Mouse (Mus musculus): ENCODE measurements at regions not wholly inside any gene's neighbourhood (a gene's known extent, or its start where the extent isn't known, plus 50 kb on each side); places are given as distances from the start of the nearest gene placed in this dataset.

DNA sequence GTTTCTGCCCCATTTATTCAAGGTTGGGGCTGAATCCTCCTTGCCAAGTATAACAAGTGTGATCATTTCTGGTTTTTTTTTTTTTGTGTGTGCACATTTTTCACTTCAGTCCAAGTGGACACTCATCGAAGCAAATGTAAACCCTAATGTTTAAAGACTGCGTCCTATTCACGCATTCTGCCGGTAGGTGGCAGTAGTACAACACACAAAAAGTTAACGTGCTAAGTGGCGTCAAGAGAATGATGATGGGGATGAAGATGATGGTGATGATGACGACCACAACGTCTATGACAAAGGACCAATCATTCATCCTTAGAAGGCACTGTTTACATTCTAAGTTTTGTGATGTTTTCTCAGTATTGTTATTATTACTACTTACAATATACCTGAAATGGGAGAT lies 164.3 kb upstream of the Sel1l start:
- CTCF ChIA-PET, result no interaction called here

GRCm38 (mm10) chr12:92004391-92005094 lies 155.6 kb upstream of the Sel1l start:
- POLR2A ChIA-PET, result no interaction called here
- CTCF ChIA-PET, result interaction anchor here in 1 of 4 experiments (0.8 kb wide), 1 partner anchor 14 kb away, joined by 3 read pairs; no protein-coding TSS in a partner anchor

More for the DNA sequence above, 164.3 kb upstream of the Sel1l start:
- POLR2A ChIA-PET, result no interaction called here

DNA sequence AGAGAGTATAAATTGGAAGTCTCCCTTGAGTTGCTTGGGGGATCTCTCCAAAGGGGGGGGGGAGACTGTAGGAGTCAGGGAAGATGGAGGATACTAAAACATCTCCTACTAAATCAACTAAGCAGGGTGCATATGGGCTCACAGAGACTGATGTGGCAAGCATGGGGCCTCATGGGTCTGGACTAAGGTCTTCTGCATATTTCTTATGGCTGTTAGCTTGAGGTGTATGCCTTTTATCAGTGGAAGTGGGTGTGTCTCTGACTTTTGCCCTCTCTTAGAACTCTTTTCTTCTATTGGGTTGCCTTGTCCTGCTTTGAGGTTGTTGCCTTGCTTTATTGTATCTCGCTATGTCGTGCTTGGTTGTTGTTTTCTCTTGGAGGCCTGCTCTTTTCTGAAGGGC lies 150.1 kb upstream of the Sel1l start:
- CTCF ChIA-PET, result no interaction called here

GRCm38 (mm10) chr12:91997404-91997803 lies 148.4 kb upstream of the Sel1l start:
- CTCF ChIA-PET, result no interaction called here
- POLR2A ChIA-PET, result no interaction called here

More for the DNA sequence above, 150.1 kb upstream of the Sel1l start:
- POLR2A ChIA-PET, result no interaction called here

DNA sequence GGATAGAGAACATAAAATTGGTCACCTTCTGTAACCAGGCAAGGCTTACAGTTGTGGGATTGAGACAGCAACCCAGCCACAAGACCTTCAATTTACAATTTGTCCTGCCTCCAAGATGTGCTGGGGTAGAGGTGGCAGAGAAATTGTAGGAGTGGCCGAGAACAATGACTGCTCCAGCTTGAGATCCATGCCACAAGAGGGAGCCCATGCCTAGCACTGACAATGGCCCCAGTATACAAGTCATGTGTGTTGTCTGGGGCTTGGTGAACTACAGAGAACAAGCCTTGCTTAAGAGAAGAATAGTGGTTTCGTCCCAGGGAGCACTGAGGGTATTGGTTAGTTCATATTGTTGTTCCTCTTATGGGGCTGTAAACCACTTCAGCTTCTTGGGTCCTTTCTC lies 146.6 kb upstream of the Sel1l start:
- POLR2A ChIA-PET, result interaction anchor here in 1 of 4 experiments (0.6 kb wide), 1 partner anchor 114 kb away, joined by 5 read pairs; no protein-coding TSS in a partner anchor
- CTCF ChIA-PET, result no interaction called here

GRCm38 (mm10) chr12:91986448-91986847 lies 137.5 kb upstream of the Sel1l start:
- POLR2A ChIA-PET, result no interaction called here
- CTCF ChIA-PET, result no interaction called here

DNA sequence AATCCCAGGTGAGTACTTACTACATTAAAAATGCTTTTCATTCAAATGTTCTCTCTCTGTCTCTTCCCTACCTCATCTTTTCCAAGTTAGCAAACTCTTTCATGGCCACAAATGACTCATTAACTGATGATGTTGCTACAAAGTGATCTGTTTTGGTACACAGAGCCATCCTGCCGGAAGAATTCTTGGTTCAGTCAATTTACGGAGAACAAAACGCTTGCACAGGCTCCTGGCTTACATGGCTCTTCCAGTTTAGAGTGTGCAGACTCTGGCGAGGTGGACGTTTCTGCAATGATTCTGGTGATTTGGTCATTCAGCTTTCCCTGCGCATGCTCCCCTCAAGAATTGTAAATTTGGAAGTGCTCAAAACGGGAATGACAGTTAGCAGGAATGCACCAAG lies 131.4 kb upstream of the Sel1l start:
- ChIA-PET CTCF (no interaction called here), POLR2A (no interaction called here)

- POLR2A ChIA-PET, result interaction anchor here in 3 of 4 experiments (0.6 kb wide), 3 partner anchors 14 to 381 kb away, joined by 3 to 5 read pairs (median 4); no protein-coding TSS in a partner anchor
These were observed 122.1 kb upstream of the Sel1l start for GRCm38 (mm10) chr12:91971045-91971444.

DNA sequence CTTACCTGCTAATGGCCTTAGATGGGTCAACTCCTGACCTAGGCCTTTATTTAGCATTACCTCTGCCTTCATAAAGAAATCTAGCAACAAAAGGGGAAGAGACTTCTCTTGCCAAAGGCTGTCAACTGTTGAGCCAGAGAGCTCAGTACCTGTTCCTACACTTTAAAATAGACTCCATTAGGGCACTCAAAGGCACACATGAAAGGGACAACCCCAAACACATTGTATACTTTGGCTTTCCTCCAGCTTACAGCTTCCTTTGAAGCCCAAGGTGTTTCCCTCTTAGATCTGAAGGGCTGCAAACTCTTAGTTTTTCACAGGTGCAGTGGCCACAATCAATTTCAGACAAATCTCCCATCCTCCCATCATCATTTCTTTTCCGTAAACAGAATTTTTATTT lies 117.0 kb upstream of the Sel1l start:
- ChIA-PET POLR2A (no interaction called here), CTCF (interaction anchor here in 1 of 4 experiments (0.7 kb wide), 1 partner anchor 324 kb away, joined by 4 read pairs; no protein-coding TSS in a partner anchor)

More at GRCm38 (mm10) chr12:91971045-91971444, 122.1 kb upstream of the Sel1l start:
- CTCF ChIA-PET, result no interaction called here

DNA sequence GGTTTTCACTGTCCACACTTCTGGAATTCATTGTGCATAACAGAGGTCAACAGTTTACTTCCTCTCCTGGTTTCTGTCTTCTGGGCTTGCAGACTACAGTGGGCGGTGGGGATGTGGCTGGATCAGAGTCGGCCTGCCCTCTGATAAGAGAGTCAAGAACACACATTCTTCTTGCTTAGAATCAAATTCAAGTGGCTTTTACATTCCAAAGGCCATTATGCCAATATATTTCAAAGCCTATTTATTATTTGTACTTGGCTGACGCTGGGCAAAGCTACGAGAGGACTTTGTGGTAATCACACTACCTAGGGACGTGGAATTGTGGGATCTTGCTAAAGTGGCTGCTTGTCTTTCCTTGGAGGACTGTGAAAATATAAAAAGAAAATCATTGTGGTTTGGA lies 114.3 kb upstream of the Sel1l start:
- CTCF ChIA-PET, result interaction anchor here in 1 of 4 experiments (0.7 kb wide), 1 partner anchor 1714 kb away, joined by 3 read pairs; no protein-coding TSS in a partner anchor
- POLR2A ChIA-PET, result no interaction called here

DNA sequence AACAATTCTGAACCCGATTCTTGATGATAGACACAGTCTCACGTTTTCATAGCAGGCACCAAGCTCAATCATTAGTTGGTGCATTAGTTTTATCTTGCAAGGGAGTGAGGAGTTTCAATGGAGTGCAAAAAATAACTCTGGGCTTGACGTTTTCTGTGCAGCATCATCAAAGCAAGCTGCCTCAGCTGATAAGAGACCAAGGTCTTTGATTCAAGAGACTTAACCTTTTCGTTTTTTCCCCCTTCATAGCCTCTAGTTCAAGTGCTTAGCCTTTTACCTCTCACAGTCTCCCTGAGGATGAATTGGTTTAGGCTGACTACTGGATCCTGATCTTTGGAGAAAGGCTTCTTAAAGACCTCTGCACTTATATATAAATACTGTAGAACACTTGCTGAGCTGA lies 109.1 kb upstream of the Sel1l start:
- CTCF ChIA-PET, result no interaction called here
- POLR2A ChIA-PET, result interaction anchor here in 1 of 4 experiments (1.5 kb wide), 1 partner anchor 10 kb away, joined by 3 read pairs; no protein-coding TSS in a partner anchor

DNA sequence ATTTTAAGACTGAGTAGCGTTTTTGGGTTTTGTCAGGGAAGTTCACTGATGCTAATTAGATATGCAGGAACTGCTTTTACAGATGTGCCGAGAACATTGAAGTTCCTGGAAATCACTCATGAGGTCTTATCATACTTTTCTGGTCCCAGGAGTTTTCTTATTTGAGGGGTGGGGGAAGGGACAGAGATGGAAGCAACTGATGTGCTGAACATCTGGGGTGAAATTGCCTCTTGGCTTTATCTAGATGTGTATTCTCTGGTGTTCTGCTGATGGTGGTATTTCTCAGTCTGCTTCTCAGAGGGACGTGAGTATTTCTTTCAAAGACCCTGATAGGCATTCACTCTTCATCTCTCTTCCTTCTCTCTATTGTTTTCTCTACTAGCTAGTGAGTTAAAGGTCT lies 107.5 kb upstream of the Sel1l start:
- ChIA-PET CTCF (no interaction called here), POLR2A (no interaction called here)

DNA sequence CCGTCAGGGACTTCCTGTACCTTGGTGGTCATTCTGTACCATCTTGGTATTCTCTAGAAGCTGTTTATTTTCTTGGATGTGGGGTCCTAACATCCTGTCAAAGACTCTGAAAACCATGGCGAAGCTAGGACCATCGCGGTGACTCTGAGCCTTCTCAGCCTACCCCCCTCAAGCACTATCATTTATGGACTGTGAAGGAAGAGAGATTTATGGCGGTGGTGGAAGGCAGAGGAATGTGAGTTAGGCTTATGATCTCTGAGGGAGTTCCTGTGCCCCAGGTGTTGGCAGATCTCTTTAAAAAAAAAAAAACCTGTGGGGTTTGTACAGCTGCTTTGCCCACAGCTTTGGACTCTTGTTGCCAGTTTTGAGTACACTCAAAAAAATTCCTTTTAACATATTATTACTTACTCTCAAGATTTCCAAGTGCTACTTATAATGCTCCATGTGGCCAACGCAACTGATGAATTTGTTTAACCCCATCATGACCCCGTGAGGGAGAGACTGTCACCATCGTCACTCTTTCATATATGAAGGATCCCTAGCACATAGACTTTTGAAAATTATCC lies 99.7 kb upstream of the Sel1l start:
- CTCF ChIA-PET, result interaction anchor here in 1 of 4 experiments (0.7 kb wide), 1 partner anchor 159 kb away, joined by 3 read pairs; no protein-coding TSS in a partner anchor

DNA sequence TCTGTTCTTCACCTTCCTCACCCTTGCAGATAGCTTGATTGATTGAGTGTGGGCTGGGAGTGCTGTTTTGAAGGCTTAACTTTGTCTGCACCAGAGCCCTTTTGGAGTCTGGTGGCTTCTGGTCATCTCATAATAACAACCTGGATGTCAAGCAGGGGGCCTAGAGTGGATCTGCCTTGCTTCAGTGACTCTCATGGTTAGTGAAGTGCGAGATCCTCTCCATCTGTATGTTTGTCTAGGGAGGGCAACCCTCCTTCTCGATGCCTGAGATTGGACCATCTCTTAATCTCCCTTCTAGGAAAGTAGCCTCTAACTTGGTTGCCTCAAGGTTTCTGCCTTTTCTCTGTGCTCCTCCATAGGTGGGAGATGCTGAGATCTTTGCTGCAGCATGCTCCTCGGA lies 99.0 kb upstream of the Sel1l start:
- CTCF ChIA-PET, result interaction anchor here in 1 of 4 experiments (0.7 kb wide), 1 partner anchor 160 kb away, joined by 3 read pairs; no protein-coding TSS in a partner anchor

More for the DNA sequence above, 99.7 kb upstream of the Sel1l start:
- POLR2A ChIA-PET, result interaction anchor here in 1 of 4 experiments (1.3 kb wide), 1 partner anchor 9 kb away, joined by 3 read pairs; no protein-coding TSS in a partner anchor

GRCm38 (mm10) chr12:91946541-91946940 lies 97.6 kb upstream of the Sel1l start:
- CTCF ChIA-PET, result no interaction called here
- POLR2A ChIA-PET, result no interaction called here

More for the DNA sequence above, 99.0 kb upstream of the Sel1l start:
- POLR2A ChIA-PET, result interaction anchor here in 1 of 4 experiments (1.3 kb wide), 1 partner anchor 10 kb away, joined by 3 read pairs; no protein-coding TSS in a partner anchor

- POLR2A ChIA-PET, result interaction anchor here in 1 of 4 experiments (0.6 to 1.1 kb wide), 2 partner anchors 20 to 122 kb away, joined by 3 to 4 read pairs; no protein-coding TSS in a partner anchor
- CTCF ChIA-PET, result interaction anchor here in 1 of 4 experiments (0.7 kb wide), 1 partner anchor 55 kb away, joined by 3 read pairs; no protein-coding TSS in a partner anchor
These were observed 83.8 kb upstream of the Sel1l start for GRCm38 (mm10) chr12:91932490-91933361.

GRCm38 (mm10) chr12:91931586-91931985 lies 82.6 kb upstream of the Sel1l start:
- CTCF ChIA-PET, result no interaction called here
- POLR2A ChIA-PET, result no interaction called here

- CTCF ChIA-PET, result interaction anchor here in 1 of 4 experiments (0.6 kb wide), 1 partner anchor 152 kb away, joined by 4 read pairs; no protein-coding TSS in a partner anchor
These were observed 80.6 kb upstream of the Sel1l start for GRCm38 (mm10) chr12:91929386-91930054.

DNA sequence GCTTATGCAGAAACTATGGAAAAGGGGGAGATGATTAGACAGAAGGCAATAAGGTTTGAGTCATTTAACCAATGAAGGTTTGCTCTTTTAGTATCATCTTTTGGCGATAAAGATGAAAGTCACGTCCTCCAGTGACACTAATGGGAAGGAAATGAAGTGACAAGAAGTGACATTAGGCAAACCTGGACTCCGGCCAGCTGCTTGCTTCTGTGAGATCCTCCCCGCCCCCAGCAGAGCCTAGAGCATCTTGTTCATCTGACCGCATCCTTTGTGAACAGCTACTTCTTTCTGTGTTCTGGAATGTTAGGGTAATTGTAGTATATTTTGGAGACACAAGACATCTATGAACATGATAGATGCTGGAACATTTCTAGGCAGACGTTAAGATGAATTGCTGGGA lies 78.6 kb upstream of the Sel1l start:
- POLR2A ChIA-PET, result no interaction called here
- CTCF ChIA-PET, result no interaction called here

More at GRCm38 (mm10) chr12:91929386-91930054, 80.6 kb upstream of the Sel1l start:
- POLR2A ChIA-PET, result no interaction called here
